Mouse (Mus musculus) forebrain, embryonic 11.5 days (tissue): ENCODE measurements around the gene Csf2rb. TPM values are rescaled to one million over a fixed set of nuclear protein-coding genes. Genes with fewer than 3 reads are reported as not detected.

Experiments used
- ATAC-seq: fragments of 200-750 bp; cut with Nextera tagmentation; replicated peaks from 2 replicates; pipeline ENCODE4 v1.8.0; 2017; ENCODE audit warnings: moderate TSS enrichment; ENCODE audit not compliant: low FRiP score
- DNase-seq: peaks from one replicate; pipeline ENCODE4 v3.0.0-alpha.2; 2017; ENCODE audit warnings: low spot score
- H3K27ac ChIP-seq: fragments of 300-500 bp; sonication (generic); 2 replicates; pipeline ENCODE4 v1.5.1; 2014; ENCODE audit warnings: low read depth, low read length
- H3K27me3 ChIP-seq: fragments of 300-500 bp; sonication (generic); 2 replicates; pipeline ENCODE4 v1.6.1; 2014; ENCODE audit warnings: mild to moderate bottlenecking, low read length, mixed read lengths; ENCODE audit not compliant: control insufficient read depth, insufficient read depth
- H3K36me3 ChIP-seq: fragments of 300-500 bp; sonication (generic); 2 replicates; pipeline ENCODE4 v1.6.1; 2014; ENCODE audit warnings: mild to moderate bottlenecking, low read length, moderate library complexity, mixed read lengths; ENCODE audit not compliant: control insufficient read depth, insufficient read depth
- H3K4me1 ChIP-seq: fragments of 300-500 bp; sonication (generic); replicated peaks from 2 replicates; pipeline ENCODE4 v1.6.1; 2014; ENCODE audit warnings: low read length, mixed read lengths; ENCODE audit not compliant: control insufficient read depth, insufficient read depth
- H3K4me2 ChIP-seq: fragments of 300-500 bp; sonication (generic); 2 replicates; pipeline ENCODE4 v1.6.1; 2014; ENCODE audit warnings: low read depth, mild to moderate bottlenecking, low read length, moderate library complexity, mixed read lengths; ENCODE audit not compliant: severe bottlenecking
- H3K4me3 ChIP-seq: fragments of 300-500 bp; sonication (generic); 2 replicates; pipeline ENCODE4 v1.5.1; 2014; ENCODE audit warnings: low read depth, low read length
- H3K9ac ChIP-seq: fragments of 300-500 bp; sonication (generic); 2 replicates; pipeline ENCODE4 v1.6.1; 2014; ENCODE audit warnings: low read length
- H3K9me3 ChIP-seq: fragments of 300-500 bp; sonication (generic); 2 replicates; pipeline ENCODE4 v1.6.1; 2016; ENCODE audit warnings: low read length, mixed read lengths; ENCODE audit not compliant: control insufficient read depth
- WGBS: fragments of 180-500 bp; shearing (Covaris S2); extraction: QIAGEN DNeasy Blood & Tissue Kit; methylation state at CpG from one replicate; pipeline ENCODE4 v1.1.7; 2014; 5-methylcytosine and 5-hydroxymethylcytosine counted together
- polyA plus RNA-seq: library from polyadenylated mRNA; unstranded; fragments of >200 nt; fragmentation: Nextera tagmentation; extraction: Ambion mirVana; gene quantifications from 2 replicates; pipeline ENCODE4 v1.2.1, GENCODE M21; 2014

The Csf2rb gene
- polyA plus RNA-seq, 1 experiment from 2014 or later: 2.2 TPM

GRCm38 (mm10) chr15:78354958-78355357 lies 29.4 kb downstream of the Csf2rb start:
- no peak overlapping the region for H3K9ac ChIP-seq
- WGBS: 0% methylated on average over 1 of the region's 1 CpGs
- no peaks in the 10 kb centered on the region for H3K36me3 ChIP-seq
- no peaks in the 10 kb centered on the region for H3K4me1 ChIP-seq
- H3K27ac ChIP-seq: no peak overlapping the region
- ATAC-seq (no peak), DNase-seq (no peak)
- no peaks in the 10 kb centered on the region for H3K9me3 ChIP-seq
- H3K27me3 ChIP-seq: no peaks in the 10 kb centered on the region
- no peak overlapping the region for H3K4me2 ChIP-seq
- no peak overlapping the region for H3K4me3 ChIP-seq

- no peak overlapping the region for H3K9ac ChIP-seq
- H3K4me3 ChIP-seq: no peak overlapping the region
- H3K27me3 ChIP-seq: no peaks in the 10 kb centered on the region
- H3K4me1 ChIP-seq: no peaks in the 10 kb centered on the region
- no peak overlapping the region for H3K4me2 ChIP-seq
- ATAC-seq: no peak
- WGBS: 86% methylated on average over 5 of the region's 5 CpGs
- no peaks in the 10 kb centered on the region for H3K36me3 ChIP-seq
- no peak for DNase-seq
- no peaks in the 10 kb centered on the region for H3K9me3 ChIP-seq
- no peak overlapping the region for H3K27ac ChIP-seq
Observed at GRCm38 (mm10) chr15:78355548-78355947, 30.0 kb downstream of the Csf2rb start.

GRCm38 (mm10) chr15:78365916-78366315 lies 40.4 kb downstream of the Csf2rb start:
- Histone ChIP-seq H3K4me3 (no peak overlapping the region), H3K4me2 (no peak overlapping the region), H3K9ac (no peak overlapping the region), H3K4me1 (no peaks in the 10 kb centered on the region), H3K27ac (no peak overlapping the region), H3K36me3 (no peaks in the 10 kb centered on the region), H3K27me3 (peaks cover 6% of the 10 kb centered on the region), H3K9me3 (no peaks in the 10 kb centered on the region)
- 80% methylated on average over 2 of the region's 2 CpGs for WGBS
- no peak for ATAC-seq
- no peak for DNase-seq

- H3K27ac ChIP-seq: no peak overlapping the region
- WGBS: 84% methylated on average over 8 of the region's 8 CpGs
- ATAC-seq: no peak
- no peaks in the 10 kb centered on the region for H3K9me3 ChIP-seq
- no peak for DNase-seq
- H3K4me3 ChIP-seq: no peak overlapping the region
- no peaks in the 10 kb centered on the region for H3K4me1 ChIP-seq
- no peaks in the 10 kb centered on the region for H3K36me3 ChIP-seq
- H3K9ac ChIP-seq: no peak overlapping the region
- H3K4me2 ChIP-seq: no peak overlapping the region
- H3K27me3 ChIP-seq: peaks cover 6% of the 10 kb centered on the region
Observed at GRCm38 (mm10) chr15:78366875-78367274, 41.3 kb downstream of the Csf2rb start.

- H3K27me3 ChIP-seq: peaks cover 6% of the 10 kb centered on the region
- DNase-seq: no peak
- no peak for ATAC-seq
- no peaks in the 10 kb centered on the region for H3K9me3 ChIP-seq
- H3K4me3 ChIP-seq: no peak overlapping the region
- no peak overlapping the region for H3K4me2 ChIP-seq
- H3K36me3 ChIP-seq: no peaks in the 10 kb centered on the region
- no peak overlapping the region for H3K27ac ChIP-seq
- 82% methylated on average over 3 of the region's 3 CpGs for WGBS
- no peak overlapping the region for H3K9ac ChIP-seq
- H3K4me1 ChIP-seq: no peaks in the 10 kb centered on the region
Observed at GRCm38 (mm10) chr15:78367811-78368210, 42.3 kb downstream of the Csf2rb start.

- no peak for ATAC-seq
- Histone ChIP-seq H3K27ac (no peak overlapping the region), H3K4me1 (no peaks in the 10 kb centered on the region), H3K9me3 (no peaks in the 10 kb centered on the region), H3K4me2 (no peak overlapping the region), H3K36me3 (no peaks in the 10 kb centered on the region), H3K27me3 (peaks cover 6% of the 10 kb centered on the region), H3K4me3 (no peak overlapping the region), H3K9ac (no peak overlapping the region)
- 11% methylated on average over 8 of the region's 8 CpGs for WGBS
- DNase-seq: peak; percentile 76
Observed at GRCm38 (mm10) chr15:78368926-78369346, 43.4 kb downstream of the Csf2rb start.

- WGBS: 23% methylated on average over 1 of the region's 1 CpGs
Observed at GRCm38 (mm10) chr15:78369641-78370040, 44.1 kb downstream of the Csf2rb start.

GRCm38 (mm10) chr15:78372796-78373195 lies 47.2 kb downstream of the Csf2rb start:
- 83% methylated on average over 3 of the region's 3 CpGs for WGBS
- Histone ChIP-seq H3K9me3 (no peaks in the 10 kb centered on the region), H3K4me3 (no peak overlapping the region), H3K4me2 (no peak overlapping the region), H3K27me3 (peaks cover 6% of the 10 kb centered on the region), H3K36me3 (no peaks in the 10 kb centered on the region), H3K9ac (no peak overlapping the region), H3K4me1 (no peaks in the 10 kb centered on the region), H3K27ac (no peak overlapping the region)
- DNase-seq (no peak), ATAC-seq (no peak)

More at GRCm38 (mm10) chr15:78369641-78370040, 44.1 kb downstream of the Csf2rb start:
- H3K9ac ChIP-seq: no peak overlapping the region
- DNase-seq (no peak), ATAC-seq (no peak)
- H3K4me2 ChIP-seq: no peak overlapping the region
- H3K4me3 ChIP-seq: no peak overlapping the region
- H3K27me3 ChIP-seq: peaks cover 6% of the 10 kb centered on the region
- H3K36me3 ChIP-seq: no peaks in the 10 kb centered on the region
- H3K4me1 ChIP-seq: no peaks in the 10 kb centered on the region
- no peaks in the 10 kb centered on the region for H3K9me3 ChIP-seq
- H3K27ac ChIP-seq: no peak overlapping the region

GRCm38 (mm10) chr15:78374204-78374603 lies 48.7 kb downstream of the Csf2rb start:
- H3K27ac ChIP-seq: no peak overlapping the region
- no peaks in the 10 kb centered on the region for H3K27me3 ChIP-seq
- H3K9ac ChIP-seq: no peak overlapping the region
- no peaks in the 10 kb centered on the region for H3K9me3 ChIP-seq
- DNase-seq: no peak
- no peak overlapping the region for H3K4me2 ChIP-seq
- no peak overlapping the region for H3K4me3 ChIP-seq
- no peaks in the 10 kb centered on the region for H3K4me1 ChIP-seq
- WGBS: 84% methylated on average over 3 of the region's 3 CpGs
- no peak for ATAC-seq
- no peaks in the 10 kb centered on the region for H3K36me3 ChIP-seq
